Mouse (Mus musculus) liver, embryonic 14.5 days (tissue): Measurements from ENCODE around the gene Cds2.

ENCODE experiments used
- CTCF ChIP-seq: IDR thresholded peaks from 2 replicates; pipeline ENCODE4 v1.5.1; 2016; ENCODE audit warnings: antibody characterized with exemption, low read depth, control low read depth
- EP300 ChIP-seq: IDR thresholded peaks from 2 replicates; pipeline ENCODE4 v1.6.1; 2016; ENCODE audit warnings: antibody characterized with exemption, low read depth

- peak; percentile 98 for TF ChIP-seq CTCF
- no peak for TF ChIP-seq EP300
These were observed at the start of gene Cds2 for GRCm38 (mm10) chr2:132262879-132263398.
